Mouse (Mus musculus): Measurements from ENCODE around the gene Olfr12. TPM values are rescaled to one million over a fixed set of nuclear protein-coding genes. Genes with fewer than 3 reads are reported as not detected.

The Olfr12 gene
- not detected in 2 replicates for polyA plus RNA-seq (2015; fragmentation: Nextera tagmentation; extraction: Ambion mirVana)

DNA sequence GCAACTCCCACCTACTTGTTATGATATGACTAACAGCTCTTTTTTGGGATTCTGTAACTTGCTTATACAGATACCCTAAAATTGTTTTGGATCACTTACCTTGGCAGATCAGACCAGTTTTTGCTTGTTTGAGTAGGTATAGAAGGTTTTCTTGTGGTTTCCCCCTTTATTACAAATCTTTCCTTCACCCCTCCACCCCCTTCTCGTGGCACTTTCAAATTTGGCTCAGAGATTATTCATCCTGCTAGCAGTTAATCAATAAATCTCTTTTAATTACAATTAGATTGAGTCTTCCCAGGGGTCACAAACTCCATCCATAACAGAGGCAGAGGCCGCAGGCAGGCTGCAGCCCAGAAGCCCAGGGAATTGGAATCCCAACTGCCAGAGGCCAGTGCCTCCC, at the start of gene Olfr12:
TSS of gene Olfr12 (plus strand) at position 301 of the 400 bp plus-strand sequence.
- Histone ChIP-seq H3K9ac (replicated peaks) (no peak within 1 kb of the TSS), H3K9me3 (no peaks in the 10 kb centered on the region), H3K4me1 (peaks cover 3% of the 10 kb centered on the region; the same call in 1 of the 2 replicates), H3K27ac (replicated peaks) (no peak within 1 kb of the TSS), H3K4me3 (no peak within 1 kb of the TSS), H3K4me2 (replicated peaks) (no peak within 1 kb of the TSS), H3K27me3 (no peaks in the 10 kb centered on the region), H3K36me3 (no peaks in the 10 kb centered on the region)
- 61% methylated on average over 2 of the region's 2 CpGs for WGBS
- no peak for ATAC-seq (replicated peaks)

DNA sequence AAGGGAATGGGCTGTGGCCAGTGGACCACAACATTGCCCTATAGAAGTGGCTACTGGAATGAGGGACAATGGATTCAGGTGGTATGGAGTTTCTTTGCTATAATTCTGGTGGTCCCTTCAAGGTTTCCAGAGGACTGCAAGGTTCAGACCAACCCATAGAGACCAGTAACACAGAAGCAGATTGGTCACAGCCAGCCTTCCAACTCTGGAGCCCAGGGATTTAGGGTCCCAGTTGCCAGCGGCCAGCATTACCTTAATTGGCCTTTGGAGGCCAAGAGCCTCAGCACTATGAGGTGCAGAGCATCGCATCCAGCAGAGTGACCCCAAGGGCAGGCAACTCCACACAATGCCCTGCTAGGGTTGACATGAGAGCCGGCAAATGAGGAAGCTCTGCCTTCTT, 46.6 kb upstream of the Olfr12 start, which contains the start of gene Olfr1413:
TSS of gene Olfr1413 (plus strand) at position 301 of the 400 bp plus-strand sequence.
- Histone ChIP-seq H3K36me3 (no peaks in the 10 kb centered on the region), H3K4me2 (replicated peaks) (no peak within 1 kb of the TSS), H3K4me1 (no peaks in the 10 kb centered on the region), H3K9ac (replicated peaks) (no peak within 1 kb of the TSS), H3K4me3 (no peak within 1 kb of the TSS), H3K27me3 (no peaks in the 10 kb centered on the region), H3K9me3 (no peaks in the 10 kb centered on the region), H3K27ac (replicated peaks) (no peak within 1 kb of the TSS)
- no peak for ATAC-seq (replicated peaks)
- whole genome bisulfite sequencing = 86% methylated on average over 3 of the region's 3 CpGs

DNA sequence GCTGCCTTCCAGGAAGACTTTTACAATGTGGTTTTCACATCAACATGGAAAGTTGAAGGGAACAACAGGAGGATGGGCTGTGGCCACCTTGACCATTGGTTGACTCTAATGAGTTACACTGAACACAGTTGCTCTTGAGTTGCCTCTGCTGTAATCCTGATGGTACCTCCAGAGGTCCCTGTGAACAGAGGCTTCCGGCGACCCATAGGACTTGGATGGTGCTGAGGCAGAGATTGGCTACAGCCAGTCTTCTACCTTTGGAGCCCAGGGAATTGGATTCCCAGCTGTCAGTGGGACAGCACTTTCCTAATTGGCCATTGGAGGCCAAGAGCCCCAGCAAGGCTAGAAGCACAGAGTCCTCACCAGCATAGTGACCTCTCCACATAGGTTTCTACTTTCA, 32.1 kb upstream of the Olfr12 start, which contains the start of gene Olfr1412:
TSS of gene Olfr1412 (plus strand) at position 301 of the 400 bp plus-strand sequence.
- Histone ChIP-seq H3K27me3 (no peaks in the 10 kb centered on the region), H3K27ac (replicated peaks) (no peak within 1 kb of the TSS), H3K36me3 (no peaks in the 10 kb centered on the region), H3K9ac (replicated peaks) (no peak within 1 kb of the TSS), H3K4me3 (no peak within 1 kb of the TSS), H3K9me3 (no peaks in the 10 kb centered on the region), H3K4me1 (no peaks in the 10 kb centered on the region), H3K4me2 (replicated peaks) (no peak within 1 kb of the TSS)
- WGBS = 87% methylated on average over 2 of the region's 2 CpGs
- ATAC-seq (replicated peaks) = no peak

DNA sequence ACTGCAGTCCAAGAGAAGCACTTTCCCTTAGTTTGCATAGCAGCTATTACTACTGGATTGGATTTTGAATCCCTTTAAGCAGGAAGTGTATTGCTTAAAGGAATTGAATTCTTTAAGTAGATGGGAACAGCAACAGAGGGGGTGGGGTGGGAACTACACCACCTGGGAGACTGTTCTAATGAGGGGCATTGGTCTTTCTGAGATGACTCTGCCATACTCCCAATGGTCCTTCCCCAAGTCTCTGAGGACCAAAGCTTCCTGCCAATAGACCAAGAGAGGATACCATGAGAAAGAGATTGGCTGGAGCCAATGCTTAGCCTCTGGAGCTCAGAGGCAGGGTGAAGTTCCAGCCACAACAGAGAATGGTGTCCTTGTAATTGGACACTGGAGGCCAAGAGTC, 23.5 kb upstream of the Olfr12 start, which contains the start of gene Olfr1411:
TSS of gene Olfr1411 (plus strand) at position 301 of the 400 bp plus-strand sequence.
- ATAC-seq (replicated peaks) = no peak
- Histone ChIP-seq H3K9ac (replicated peaks) (no peak within 1 kb of the TSS), H3K36me3 (no peaks in the 10 kb centered on the region), H3K27me3 (no peaks in the 10 kb centered on the region), H3K27ac (replicated peaks) (no peak within 1 kb of the TSS), H3K9me3 (no peaks in the 10 kb centered on the region), H3K4me1 (no peaks in the 10 kb centered on the region), H3K4me3 (no peak within 1 kb of the TSS), H3K4me2 (replicated peaks) (no peak within 1 kb of the TSS)

DNA sequence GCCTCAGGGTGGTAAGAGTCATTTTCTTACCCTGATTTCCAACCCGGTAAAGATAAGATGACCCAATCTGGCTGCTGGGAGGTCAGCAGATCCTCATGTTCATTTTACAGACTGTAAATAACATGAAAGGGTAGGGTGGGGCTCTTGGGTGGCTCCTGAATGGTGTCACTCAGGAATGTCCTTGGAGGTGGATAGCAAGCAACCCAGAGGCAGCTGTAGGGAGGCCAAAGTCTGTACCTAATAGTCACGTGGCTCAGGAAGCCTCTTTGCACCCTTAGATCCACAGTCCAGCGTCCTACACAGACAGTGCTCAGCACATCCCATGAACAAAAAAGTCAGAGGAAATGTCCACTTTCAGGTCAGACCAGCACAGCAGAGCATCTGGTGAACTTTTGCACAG, 21.6 kb upstream of the Olfr12 start:
- 90% methylated on average over 3 of the region's 3 CpGs for WGBS
- H3K4me3 ChIP-seq = no peak overlapping the region
- no peak overlapping the region for H3K27ac ChIP-seq (replicated peaks)
- no peaks in the 10 kb centered on the region for H3K27me3 ChIP-seq
- H3K4me2 ChIP-seq (replicated peaks) = no peak overlapping the region
- no peak overlapping the region for H3K9ac ChIP-seq (replicated peaks)
- no peaks in the 10 kb centered on the region for H3K9me3 ChIP-seq
- no peaks in the 10 kb centered on the region for H3K4me1 ChIP-seq
- ATAC-seq (replicated peaks) = no peak
- no peaks in the 10 kb centered on the region for H3K36me3 ChIP-seq

DNA sequence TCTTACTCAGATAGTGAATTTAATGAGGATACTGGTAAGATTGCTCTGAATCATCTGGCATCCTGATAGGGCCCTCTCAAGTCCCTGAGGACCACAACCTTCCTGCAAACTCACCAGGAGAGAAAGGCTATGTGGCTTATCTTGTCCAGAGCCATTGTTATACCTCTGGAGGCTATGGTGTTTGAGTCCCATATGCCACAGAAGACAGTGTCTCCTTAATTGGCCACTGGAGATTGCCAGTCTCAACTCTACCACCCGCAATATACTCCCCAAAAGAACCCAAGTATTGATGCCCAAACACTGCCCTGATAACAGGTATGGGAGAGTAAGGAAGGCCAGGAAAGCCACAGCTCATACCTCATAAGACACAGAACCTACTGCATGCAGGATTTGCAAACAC, 12.1 kb upstream of the Olfr12 start, which contains the start of gene Olfr1410:
TSS of gene Olfr1410 (plus strand) at position 301 of the 400 bp plus-strand sequence.
- WGBS = 93% methylated on average over 1 of the region's 1 CpGs
- Histone ChIP-seq H3K27me3 (no peaks in the 10 kb centered on the region), H3K4me2 (replicated peaks) (no peak within 1 kb of the TSS), H3K36me3 (no peaks in the 10 kb centered on the region), H3K27ac (replicated peaks) (no peak within 1 kb of the TSS), H3K4me3 (no peak within 1 kb of the TSS), H3K9ac (replicated peaks) (no peak within 1 kb of the TSS), H3K4me1 (no peaks in the 10 kb centered on the region), H3K9me3 (no peaks in the 10 kb centered on the region)
- no peak for ATAC-seq (replicated peaks)

DNA sequence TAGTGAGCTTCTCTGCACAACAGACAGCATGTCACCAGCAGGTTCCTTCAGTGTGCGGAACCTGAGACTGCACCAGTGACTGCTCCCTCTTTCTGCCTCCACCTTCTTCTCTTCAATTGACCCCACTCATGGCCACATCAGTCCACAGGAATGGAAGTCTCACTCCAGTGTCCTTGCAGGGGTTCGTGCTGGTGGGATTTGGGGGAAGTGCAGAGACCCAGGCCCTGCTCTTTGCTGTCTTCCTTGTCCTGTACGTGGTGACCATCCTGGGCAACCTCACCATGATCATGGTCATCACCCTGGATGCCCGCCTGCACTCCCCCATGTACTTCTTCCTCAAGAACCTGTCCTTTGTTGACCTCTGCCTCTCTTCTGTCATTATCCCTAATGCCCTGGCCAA, 9.9 kb upstream of the Olfr12 start:
- no peak overlapping the region for H3K4me2 ChIP-seq (replicated peaks)
- H3K27ac ChIP-seq (replicated peaks) = no peak overlapping the region
- H3K4me3 ChIP-seq = no peak overlapping the region
- no peak for ATAC-seq (replicated peaks)
- H3K4me1 ChIP-seq = no peaks in the 10 kb centered on the region
- WGBS = 70% methylated on average over 4 of the region's 4 CpGs
- H3K9ac ChIP-seq (replicated peaks) = no peak overlapping the region
- 0 out of 2 replicates have a peak, but pooled peaks cover 5% of the 10 kb centered on the region for H3K27me3 ChIP-seq
- no peaks in the 10 kb centered on the region for H3K9me3 ChIP-seq
- no peaks in the 10 kb centered on the region for H3K36me3 ChIP-seq

DNA sequence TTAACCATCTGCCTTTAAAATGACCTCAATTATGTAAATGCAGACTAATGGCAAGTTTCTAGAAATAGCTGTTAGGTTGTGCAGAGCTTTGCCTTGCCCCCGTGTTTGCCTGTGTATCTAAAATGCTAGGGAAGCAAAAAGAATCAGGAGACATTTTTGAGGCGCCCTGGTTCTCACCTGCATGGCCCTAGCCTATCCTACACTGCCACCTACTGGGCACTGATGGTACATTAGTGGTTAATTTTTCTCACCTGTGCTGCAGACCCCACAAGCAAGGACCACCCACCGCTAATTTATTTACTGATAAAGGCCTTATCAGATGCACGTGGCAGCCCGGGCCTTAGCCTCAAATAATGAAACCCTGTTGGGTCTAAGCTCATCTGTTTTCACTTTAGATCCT, 6.6 kb upstream of the Olfr12 start:
- Histone ChIP-seq H3K27me3 (0 out of 2 replicates have a peak, but pooled peaks cover 5% of the 10 kb centered on the region), H3K36me3 (no peaks in the 10 kb centered on the region), H3K4me1 (peaks cover 3% of the 10 kb centered on the region; the same call in 1 of the 2 replicates), H3K27ac (replicated peaks) (no peak overlapping the region), H3K4me2 (replicated peaks) (no peak overlapping the region), H3K9ac (replicated peaks) (no peak overlapping the region), H3K9me3 (no peaks in the 10 kb centered on the region), H3K4me3 (no peak overlapping the region)
- no peak for ATAC-seq (replicated peaks)
- WGBS = 8% methylated on average over 5 of the region's 5 CpGs

DNA sequence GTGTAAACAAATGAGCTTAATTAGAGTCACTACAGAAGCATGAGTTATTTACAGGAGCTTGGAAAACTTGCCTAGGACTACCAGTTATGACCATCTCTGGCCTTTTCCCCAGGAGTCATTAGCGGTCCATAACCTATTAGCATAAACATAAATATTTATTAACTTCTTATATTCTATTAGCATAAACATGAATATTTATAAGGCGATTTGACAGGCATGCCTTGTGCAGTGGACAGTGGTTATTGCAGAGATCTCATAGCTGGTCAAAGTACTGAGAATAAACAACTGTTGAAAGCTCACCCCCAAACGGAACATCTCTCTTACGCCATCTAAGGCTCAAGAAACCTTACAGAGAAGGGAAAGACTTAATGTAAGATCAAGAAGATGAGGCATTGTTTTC, 4.4 kb upstream of the Olfr12 start:
- no peaks in the 10 kb centered on the region for H3K36me3 ChIP-seq
- 0 out of 2 replicates have a peak, but pooled peaks cover 5% of the 10 kb centered on the region for H3K27me3 ChIP-seq
- H3K4me1 ChIP-seq = peaks cover 3% of the 10 kb centered on the region; the same call in 1 of the 2 replicates
- no peak overlapping the region for H3K9ac ChIP-seq (replicated peaks)
- ATAC-seq (replicated peaks) = no peak
- H3K4me3 ChIP-seq = no peak overlapping the region
- no peak overlapping the region for H3K27ac ChIP-seq (replicated peaks)
- no peak overlapping the region for H3K4me2 ChIP-seq (replicated peaks)
- WGBS = 33% methylated on average over 4 of the region's 4 CpGs
- H3K9me3 ChIP-seq = no peaks in the 10 kb centered on the region

DNA sequence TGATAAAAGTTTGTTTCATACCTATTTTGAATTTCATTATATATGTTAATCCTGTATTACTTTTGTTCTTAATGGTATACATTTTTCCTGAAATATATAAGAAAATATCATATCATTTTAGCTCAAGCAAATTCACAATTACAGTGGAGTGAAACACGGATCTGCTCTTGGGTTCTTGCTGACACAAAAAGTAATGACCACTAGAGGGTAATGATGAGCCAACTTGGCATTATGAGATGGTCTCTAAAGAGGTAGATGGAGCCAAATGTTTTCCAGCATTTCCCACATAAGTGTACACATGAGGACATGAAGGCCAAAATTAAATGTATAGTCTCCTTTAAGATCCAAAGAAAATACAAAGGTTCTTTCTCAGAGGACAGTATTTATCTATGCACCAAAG, 3.1 kb upstream of the Olfr12 start:
- H3K9me3 ChIP-seq = no peaks in the 10 kb centered on the region
- H3K4me3 ChIP-seq = no peak overlapping the region
- no peaks in the 10 kb centered on the region for H3K36me3 ChIP-seq
- no peak overlapping the region for H3K4me2 ChIP-seq (replicated peaks)
- 0 out of 2 replicates have a peak, but pooled peaks cover 5% of the 10 kb centered on the region for H3K27me3 ChIP-seq
- WGBS = 11% methylated on average over 1 of the region's 1 CpGs
- no peak overlapping the region for H3K9ac ChIP-seq (replicated peaks)
- ATAC-seq (replicated peaks) = no peak
- H3K4me1 ChIP-seq = peaks cover 3% of the 10 kb centered on the region; the same call in 1 of the 2 replicates
- no peak overlapping the region for H3K27ac ChIP-seq (replicated peaks)

DNA sequence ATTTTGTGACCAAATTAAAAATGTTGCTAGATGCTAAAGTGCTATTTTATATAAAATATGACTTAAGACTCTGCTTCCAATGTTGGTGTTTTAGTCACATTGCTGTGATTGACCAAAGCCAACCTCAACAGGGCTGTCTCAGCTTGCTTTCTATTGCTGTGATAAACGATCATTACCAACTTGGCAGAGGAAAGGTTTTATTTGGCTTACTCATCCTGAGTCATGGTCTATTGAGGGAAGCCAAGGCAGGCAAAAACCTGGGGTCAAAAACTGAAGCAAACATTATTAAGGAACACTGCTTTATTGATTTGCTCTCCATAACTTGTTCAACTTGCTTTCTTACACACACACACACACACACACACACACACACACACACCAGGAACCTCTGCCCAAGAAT, 1.5 kb upstream of the Olfr12 start:
- no peaks in the 10 kb centered on the region for H3K9me3 ChIP-seq
- WGBS = 84% methylated on average over 1 of the region's 1 CpGs
- H3K4me2 ChIP-seq (replicated peaks) = no peak overlapping the region
- 0 out of 2 replicates have a peak, but pooled peaks cover 5% of the 10 kb centered on the region for H3K27me3 ChIP-seq
- no peaks in the 10 kb centered on the region for H3K36me3 ChIP-seq
- no peak overlapping the region for H3K27ac ChIP-seq (replicated peaks)
- H3K4me3 ChIP-seq = no peak overlapping the region
- peaks cover 3% of the 10 kb centered on the region; the same call in 1 of the 2 replicates for H3K4me1 ChIP-seq
- no peak for ATAC-seq (replicated peaks)
- no peak overlapping the region for H3K9ac ChIP-seq (replicated peaks)

DNA sequence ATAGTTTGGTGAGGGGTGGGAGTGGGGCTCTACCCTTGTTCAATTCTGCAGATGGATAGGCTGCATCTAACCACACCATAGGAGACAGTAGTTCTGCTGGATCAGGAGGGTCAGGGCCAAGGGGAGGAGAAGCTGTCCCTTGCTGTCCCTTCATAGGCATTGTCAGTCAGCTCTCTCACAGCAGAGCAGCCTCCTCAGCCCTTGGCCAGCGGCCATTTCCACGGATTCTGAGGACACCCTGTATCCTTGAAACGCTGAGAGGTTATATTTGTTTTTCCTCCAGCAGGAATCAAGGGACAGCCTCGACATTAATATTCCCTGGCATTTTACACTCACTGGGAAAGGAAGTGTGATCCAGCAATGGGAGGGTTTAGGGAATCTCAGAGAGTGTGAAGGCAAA, 772 bp downstream of the Olfr12 start:
- 77% methylated on average over 4 of the region's 4 CpGs for WGBS
- no peak overlapping the region for H3K9ac ChIP-seq (replicated peaks)
- H3K9me3 ChIP-seq = no peaks in the 10 kb centered on the region
- no peaks in the 10 kb centered on the region for H3K27me3 ChIP-seq
- H3K4me3 ChIP-seq = no peak overlapping the region
- H3K4me1 ChIP-seq = peaks cover under 1% of the 10 kb centered on the region; the same call in 1 of the 2 replicates
- ATAC-seq (replicated peaks) = no peak
- H3K36me3 ChIP-seq = no peaks in the 10 kb centered on the region
- H3K27ac ChIP-seq (replicated peaks) = no peak overlapping the region
- H3K4me2 ChIP-seq (replicated peaks) = no peak overlapping the region

DNA sequence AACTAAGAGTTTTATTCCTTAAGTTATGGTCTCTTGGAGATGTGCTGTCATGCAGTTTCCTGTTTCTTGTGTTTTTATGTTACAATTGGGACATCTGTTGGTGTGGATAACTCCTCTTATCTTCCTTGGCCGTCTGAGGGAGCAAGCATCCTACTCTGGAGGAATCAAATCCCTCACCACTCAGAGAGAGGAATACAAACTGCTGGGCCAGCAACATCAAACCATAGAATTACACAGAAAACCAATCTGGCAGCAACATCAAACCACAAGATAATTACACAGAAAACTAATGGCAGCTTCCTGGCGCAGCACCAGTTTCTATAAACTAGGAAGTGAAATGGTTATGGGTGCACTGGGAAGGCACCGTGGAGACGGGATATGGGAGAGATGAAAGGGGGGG, 10.6 kb downstream of the Olfr12 start:
- WGBS = 58% methylated on average over 4 of the region's 4 CpGs
- Histone ChIP-seq H3K4me2 (replicated peaks) (no peak overlapping the region), H3K4me3 (no peak overlapping the region), H3K4me1 (no peaks in the 10 kb centered on the region), H3K27ac (replicated peaks) (no peak overlapping the region), H3K9ac (replicated peaks) (no peak overlapping the region), H3K36me3 (no peaks in the 10 kb centered on the region), H3K27me3 (no peaks in the 10 kb centered on the region), H3K9me3 (no peaks in the 10 kb centered on the region)
- ATAC-seq (replicated peaks) = no peak

Data from forebrain, embryonic 15.5 days (tissue).